Mouse (Mus musculus) brain, adult 2 months (tissue): Measurements from ENCODE around the gene C2cd2.

Experiments
- DNase-seq: peaks from one replicate; pipeline ENCODE4 v3.0.0; 2011; ENCODE audit warnings: low read depth, low spot score

The C2cd2 gene

DNA sequence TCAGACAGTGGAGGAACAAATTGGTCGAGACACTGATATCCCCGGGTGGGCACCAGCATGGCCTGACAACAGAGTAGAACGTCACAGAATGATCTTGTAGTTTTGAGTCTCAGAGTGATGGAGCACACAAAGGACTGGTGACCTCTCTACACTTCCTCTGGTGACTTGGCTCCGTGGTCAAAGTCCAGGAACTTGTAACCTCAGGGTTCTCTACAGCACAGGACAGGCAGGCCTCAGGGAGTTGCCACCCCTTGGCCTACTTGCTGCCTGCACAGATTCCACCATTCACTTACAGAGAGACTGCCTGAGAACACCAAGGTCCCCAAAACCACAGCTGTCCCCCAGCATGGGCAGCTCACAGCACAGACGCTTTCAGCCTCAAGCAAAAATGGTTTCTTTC is 147.1 kb downstream of the C2cd2 start:
- peak; percentile 50 for DNase-seq

DNA sequence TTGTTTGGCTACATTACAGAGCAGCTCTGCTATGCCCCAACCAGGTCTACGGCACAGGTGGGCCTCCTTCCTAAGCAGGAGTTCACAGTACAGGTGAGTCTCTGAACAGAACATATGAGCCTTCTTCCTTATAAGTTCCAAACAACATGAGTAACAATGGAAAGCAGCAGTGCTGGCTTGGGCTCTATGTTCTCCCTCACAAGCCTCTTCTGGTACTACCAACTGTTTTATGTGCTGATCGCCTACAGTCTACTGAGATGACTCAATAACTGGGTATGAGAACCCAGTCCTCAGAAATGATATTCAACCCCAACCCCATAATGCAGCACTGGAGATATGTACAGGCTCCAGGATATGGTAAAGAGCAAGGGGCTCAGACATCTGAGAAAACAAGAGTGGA is 148.3 kb downstream of the C2cd2 start:
- DNase-seq, result peak; percentile 33

DNA sequence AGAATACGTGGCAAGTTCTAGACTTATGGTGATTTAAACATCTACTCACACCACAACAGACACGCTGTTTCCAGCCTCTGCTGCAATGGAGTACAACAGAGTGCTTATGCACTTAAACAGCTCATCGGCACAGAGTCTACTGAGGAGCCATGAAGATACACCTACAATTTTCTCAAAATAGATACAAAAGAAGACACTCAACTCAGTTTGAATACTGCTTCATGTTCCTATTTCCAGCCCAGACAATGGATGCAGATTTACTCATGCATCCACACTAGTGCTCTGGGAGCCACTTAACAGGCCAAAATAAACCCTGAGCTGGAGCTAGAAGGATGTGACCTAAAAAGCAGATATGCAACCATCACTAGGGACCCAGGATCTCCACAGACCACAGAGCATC is 153.5 kb downstream of the C2cd2 start:
- DNase-seq, result peak; percentile 82

GRCm38 (mm10) chr16:97805646-97806045 is 156.8 kb downstream of the C2cd2 start:
- peak; percentile 51 for DNase-seq
